Mouse (Mus musculus): ENCODE data around the gene E130114P18Rik.

- TF ChIP-seq CTCF (IDR thresholded peaks at IDR 0.05; ENCODE audit: low read depth, low read length) = no peak
- TF ChIP-seq TAL1 (conservative IDR thresholded peaks at IDR 0.05; ENCODE audit: low read depth, low read length) = no peak
- TF ChIP-seq GATA1 (IDR thresholded peaks at IDR 0.05; ENCODE audit: borderline replicate concordance, low read length) = no peak
- no peak for TF ChIP-seq POLR2AphosphoS5 (IDR thresholded peaks at IDR 0.05; ENCODE audit: insufficient replicate concordance, low read depth, low read length)
- no peak for TF ChIP-seq GATA2 (IDR thresholded peaks at IDR 0.05; ENCODE audit: borderline replicate concordance, low read depth, low read length)
Observed at GRCm38 (mm10) chr4:97777081-97777705, 685 bp downstream of the E130114P18Rik start.
